Mouse (Mus musculus) heart, postnatal 4 days (tissue): Measurements from ENCODE around the gene D230025D16Rik. TPM values are rescaled to one million over a fixed set of nuclear protein-coding genes. Genes with fewer than 3 reads are reported as not detected.
"Not testable (repeated sequence)": the region's sequence is repeated elsewhere in the genome, so short reads cannot be mapped to it uniquely, and the experiment has no call there.

Experiments used
- DNase-seq: peaks from one replicate; pipeline ENCODE4 v3.0.0; 2021
- total RNA-seq, 2 experiments: library from RNA; stranded (reverse); gene quantifications; 2 replicates each; pipeline ENCODE4 v1.2.3; 2021

The D230025D16Rik gene
- total RNA-seq, 2 experiments from 2014 or later, result 14.3 to 16.7 TPM

GRCm38 (mm10) chr8:105268342-105269074, 43.6 kb downstream of the D230025D16Rik start:
- DNase-seq, result peak; percentile 42

GRCm38 (mm10) chr8:105269075-105269458, 44.1 kb downstream of the D230025D16Rik start:
- DNase-seq, result no peak

- peak; percentile 72 for DNase-seq
Observed at GRCm38 (mm10) chr8:105269461-105269947, 44.6 kb downstream of the D230025D16Rik start, which contains the start of gene Hsf4. Gene Hsf4, plus strand, starts transcription at chr8:105269801.

GRCm38 (mm10) chr8:105270101-105270915, 45.4 kb downstream of the D230025D16Rik start:
- DNase-seq, result no peak

GRCm38 (mm10) chr8:105270916-105271186, 45.9 kb downstream of the D230025D16Rik start:
- DNase-seq, result no peak

GRCm38 (mm10) chr8:105275387-105275786, 50.4 kb downstream of the D230025D16Rik start:
- no peak for DNase-seq

- no peak for DNase-seq
Observed at GRCm38 (mm10) chr8:105275840-105276239, 50.9 kb downstream of the D230025D16Rik start, which contains the start of gene Nol3. Gene Nol3, plus strand, starts transcription at chr8:105276140.

GRCm38 (mm10) chr8:105276292-105277120, 51.6 kb downstream of the D230025D16Rik start:
- DNase-seq, result peak; percentile 72

GRCm38 (mm10) chr8:105278911-105279334, 54.0 kb downstream of the D230025D16Rik start:
- peak; percentile 88 for DNase-seq

GRCm38 (mm10) chr8:105280567-105280966, 55.6 kb downstream of the D230025D16Rik start:
- no peak for DNase-seq

GRCm38 (mm10) chr8:105281821-105282220, 56.9 kb downstream of the D230025D16Rik start:
- no peak for DNase-seq

- DNase-seq, result no peak
Observed at GRCm38 (mm10) chr8:105282239-105282638, 57.3 kb downstream of the D230025D16Rik start.

GRCm38 (mm10) chr8:105283074-105283473, 58.1 kb downstream of the D230025D16Rik start:
- peak; percentile 58 for DNase-seq

- DNase-seq, result no peak
Observed at GRCm38 (mm10) chr8:105285514-105285913, 60.6 kb downstream of the D230025D16Rik start.

- no peak for DNase-seq
Observed at GRCm38 (mm10) chr8:105286907-105287306, 62.0 kb downstream of the D230025D16Rik start.

- DNase-seq, result no peak
Observed at GRCm38 (mm10) chr8:105288231-105288630, 63.3 kb downstream of the D230025D16Rik start.

GRCm38 (mm10) chr8:105288958-105289732, 64.2 kb downstream of the D230025D16Rik start:
- DNase-seq, result peak; percentile 94

GRCm38 (mm10) chr8:105289805-105290460, 65.0 kb downstream of the D230025D16Rik start, which contains the start of gene 4931428F04Rik:
Gene 4931428F04Rik, minus strand, starts transcription at chr8:105289864.
- peak; percentile 62 for DNase-seq

- DNase-seq, result peak; percentile 97
Observed at GRCm38 (mm10) chr8:105290554-105291314, 65.8 kb downstream of the D230025D16Rik start.

- DNase-seq, result not testable (repeated sequence)
Observed at GRCm38 (mm10) chr8:105291364-105291763, 66.4 kb downstream of the D230025D16Rik start.
